Mouse (Mus musculus) granulocyte monocyte progenitor cell, adult 5-6 weeks (primary cell): ENCODE results near the gene Lingo3. TPM values are rescaled to one million over a fixed set of nuclear protein-coding genes. Genes with fewer than 3 reads are reported as not detected.
A peak's percentile ranks its signal among the peaks of the same experiment; 100 is the strongest.
"Not testable (repeated sequence)": the region's sequence is repeated elsewhere in the genome, so short reads cannot be mapped to it uniquely, and the experiment has no call there.

Source experiments
- ATAC-seq: replicated peaks from 2 replicates; pipeline ENCODE4 v1.8.0; 2016; ENCODE audit warnings: mild to moderate bottlenecking, moderate TSS enrichment, inconsistent platforms; ENCODE audit not compliant: poor library complexity, severe bottlenecking
- total RNA-seq, 2 experiments: library from RNA; stranded (forward) in 1 of 2; stranded (reverse) in 1 of 2; fragments of 200-712, 200-1000 nt in 1 of 2; fragments of >200 nt in 1 of 2; fragmentation: Nextera tagmentation in 1 of 2; gene quantifications; 2 replicates each; pipeline ENCODE4 v1.2.3; 2014 to 2017

Lingo3 gene
- total RNA-seq, 2 experiments from 2014 or later = 0.15 TPM; not detected in 1

DNA sequence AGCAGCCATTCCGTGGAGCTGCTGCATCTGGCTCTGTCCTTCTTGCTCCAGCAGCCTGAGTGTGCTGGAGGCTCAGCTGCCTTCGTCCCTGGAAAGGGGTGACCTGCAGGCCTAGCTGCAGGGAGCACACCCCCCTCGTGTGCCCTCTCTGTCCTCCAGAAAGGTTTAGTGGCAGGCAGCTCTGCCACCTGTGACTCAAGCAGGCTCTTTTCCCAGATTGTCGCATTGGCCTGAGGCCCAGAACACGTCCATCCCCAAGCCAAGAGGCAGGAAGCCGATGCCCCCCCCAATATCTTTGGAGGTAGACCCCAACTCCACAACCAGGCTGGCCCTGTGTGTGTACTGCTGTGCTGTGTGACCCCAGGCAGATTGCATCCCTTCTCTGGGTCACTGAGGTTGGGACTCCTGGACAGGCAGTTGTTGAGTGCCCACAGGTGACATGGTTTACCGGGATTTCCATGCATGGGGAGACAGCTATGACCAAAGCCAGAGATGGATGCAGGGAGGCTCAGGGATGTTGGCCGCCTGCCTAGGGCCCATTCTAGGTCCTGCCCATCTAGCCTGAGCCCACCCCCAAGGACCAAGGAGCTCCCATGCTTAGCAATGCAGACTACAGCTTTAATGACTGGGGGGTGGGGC, 1.3 kb upstream of the Lingo3 start:
- ATAC-seq = no peak

DNA sequence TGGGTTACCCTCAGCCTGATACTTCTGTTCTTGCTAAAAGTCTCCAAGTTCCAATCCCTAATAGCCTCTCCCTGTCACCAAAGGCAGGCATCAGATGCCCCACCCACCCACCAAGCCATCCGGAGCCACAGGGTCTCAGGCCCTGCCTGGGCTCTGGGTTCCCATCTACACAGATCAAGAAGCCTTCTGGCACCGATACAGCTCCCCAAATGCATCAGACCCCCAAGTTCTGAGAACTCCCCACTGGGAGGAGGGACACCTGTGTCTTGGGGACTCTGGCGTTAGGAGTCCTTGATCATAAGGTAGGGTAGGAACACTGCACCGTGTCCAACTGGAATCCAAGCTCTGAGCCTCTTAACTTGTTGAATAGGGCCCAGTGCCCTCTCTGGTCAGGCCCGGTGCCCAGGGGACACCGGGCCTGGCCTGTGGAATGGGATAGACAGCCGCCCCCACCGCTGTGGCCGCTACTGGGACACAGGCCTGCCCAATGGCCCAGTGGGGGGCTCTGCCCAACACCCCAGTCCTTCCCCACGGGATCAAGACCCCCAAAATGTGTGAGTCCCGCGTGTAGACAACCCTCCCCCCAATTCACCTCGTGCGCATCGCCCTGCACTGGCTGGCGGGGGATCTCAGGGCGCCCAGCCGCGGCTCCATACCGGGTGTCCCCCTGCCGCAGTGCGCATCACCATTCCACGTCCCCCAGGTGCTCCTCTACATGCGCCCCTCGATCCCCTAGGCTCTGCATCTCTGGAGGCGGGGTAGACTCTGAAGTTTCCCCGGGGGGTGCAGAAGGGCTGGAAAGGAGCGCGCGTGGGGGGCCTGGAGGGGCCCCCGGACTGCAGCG, 530 bp downstream of the Lingo3 start:
- no peak for ATAC-seq

DNA sequence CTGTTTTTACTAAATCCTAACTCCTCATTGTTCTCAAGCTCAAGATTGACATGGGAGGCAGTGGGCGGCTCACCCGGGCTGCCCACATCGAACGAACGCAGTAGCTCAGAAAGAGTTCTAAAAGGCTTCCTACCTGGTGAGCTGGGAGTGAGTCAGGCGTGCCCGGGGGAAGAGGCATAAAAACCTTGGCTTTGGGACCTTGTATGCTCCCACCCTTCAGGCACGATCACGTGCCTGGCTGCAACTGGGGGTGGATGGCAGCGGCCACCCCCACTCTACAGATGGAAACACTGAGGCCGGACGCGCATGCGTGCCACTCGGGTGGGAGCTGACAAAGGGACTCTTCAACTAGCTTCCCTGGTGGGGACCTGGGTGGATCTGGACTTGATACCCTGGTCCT, 1.5 kb downstream of the Lingo3 start:
- ATAC-seq = no peak

DNA sequence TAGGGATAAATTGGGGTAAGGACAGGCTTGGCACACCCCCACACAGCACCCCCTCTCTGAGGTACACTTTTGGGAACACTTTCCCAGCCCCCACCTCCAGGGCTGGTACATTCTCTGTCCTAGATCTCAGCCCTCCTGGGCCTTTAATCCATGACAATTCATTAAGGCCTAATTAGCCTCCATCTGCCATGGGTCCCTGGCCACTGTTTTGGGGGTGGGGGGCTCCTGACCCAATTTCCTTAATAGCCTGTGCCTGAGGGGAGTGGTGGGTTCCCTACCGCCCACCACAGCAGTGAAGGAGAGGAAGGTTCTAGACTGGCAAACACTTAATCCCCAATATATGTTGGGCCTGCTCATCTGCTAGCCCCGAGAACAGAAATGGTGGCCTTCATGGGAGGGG, 2.2 kb downstream of the Lingo3 start:
- no peak for ATAC-seq

DNA sequence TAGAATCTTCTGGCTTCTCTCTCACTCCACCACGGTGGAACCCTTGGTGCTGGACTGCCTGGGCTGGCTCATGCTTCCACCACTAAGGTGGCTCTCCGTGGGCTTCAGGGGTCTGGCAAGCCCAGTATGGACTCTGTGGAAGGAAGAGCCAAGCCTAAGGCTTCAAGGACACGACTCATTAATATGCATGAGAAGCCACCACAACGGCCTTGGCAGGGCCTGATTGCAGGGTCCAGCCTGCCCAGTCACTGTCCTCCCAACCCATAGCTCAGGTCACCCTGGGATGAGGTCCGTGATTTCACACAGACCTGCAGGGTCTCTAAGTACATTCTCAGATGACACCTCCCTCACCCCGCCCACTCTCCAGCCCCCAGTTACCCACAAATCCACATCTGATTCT, 4.0 kb downstream of the Lingo3 start:
- ATAC-seq = no peak

DNA sequence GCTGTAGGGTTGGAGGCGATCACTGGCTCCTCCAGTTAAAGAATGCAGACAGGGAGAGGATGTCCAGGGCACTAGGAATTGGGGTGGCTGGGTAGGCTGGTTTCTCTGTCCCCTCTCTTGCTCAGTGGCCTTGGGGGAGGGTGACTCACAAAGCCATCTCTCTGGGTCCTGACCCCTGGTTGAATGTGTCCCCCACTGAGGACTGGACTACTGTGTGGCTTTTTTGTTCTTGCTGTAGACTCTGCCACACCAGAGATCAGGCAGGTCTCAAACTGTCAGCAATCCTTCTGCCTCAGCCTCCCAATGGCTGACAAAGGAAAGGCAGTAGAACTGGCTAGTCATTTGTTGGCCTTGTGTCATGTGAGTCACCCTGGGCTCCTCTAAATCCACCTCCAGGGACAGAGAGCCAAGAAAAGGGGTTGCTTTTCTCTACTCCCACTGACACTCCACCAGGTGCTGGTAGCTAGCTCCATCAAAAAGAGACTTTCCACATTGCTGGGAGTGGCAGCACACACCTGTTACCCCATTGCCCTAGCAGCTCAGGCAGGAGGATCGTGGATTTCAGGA, 5.4 kb downstream of the Lingo3 start:
- no peak for ATAC-seq

DNA sequence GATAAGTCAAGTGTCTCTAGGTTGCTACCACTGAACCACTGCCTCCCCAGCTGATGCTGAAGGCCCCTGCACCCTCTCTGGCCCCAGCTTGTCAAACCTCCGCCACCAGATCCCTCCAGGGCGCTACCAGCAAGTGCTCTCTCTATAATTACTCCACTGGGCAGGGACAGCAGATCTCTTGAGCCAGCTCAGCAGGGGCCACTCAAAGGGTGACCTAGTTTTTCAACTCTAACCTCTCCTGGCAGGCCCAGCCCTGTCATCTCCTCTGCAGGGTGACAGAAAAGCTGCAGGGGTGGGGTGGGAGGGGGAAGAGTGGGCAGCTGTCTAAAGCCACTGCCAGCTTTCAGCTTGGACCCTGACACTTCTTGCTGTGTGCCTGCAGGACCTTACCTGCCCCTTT, 6.0 kb downstream of the Lingo3 start:
- no peak for ATAC-seq

DNA sequence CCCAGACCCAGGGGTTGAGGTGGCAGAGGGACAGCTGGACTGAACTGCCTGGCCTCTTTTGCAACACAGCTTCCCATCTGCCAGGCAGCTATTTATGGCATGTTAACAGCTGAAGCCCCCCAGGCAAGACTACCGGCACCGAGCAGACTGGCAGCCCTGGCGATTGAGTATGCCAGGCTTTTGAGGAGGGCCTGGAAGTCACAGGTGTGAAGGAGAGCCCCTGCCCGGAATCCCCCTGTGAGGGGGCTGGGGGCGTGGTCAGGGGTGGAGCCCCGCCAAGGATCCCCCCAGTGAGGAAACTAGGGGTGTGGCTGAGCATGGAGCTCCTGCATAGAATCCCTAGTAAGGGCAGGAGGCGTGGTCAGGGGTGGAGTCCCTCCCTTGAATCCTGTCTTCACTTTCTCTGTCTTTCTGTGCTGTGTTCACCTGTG, 6.9 kb downstream of the Lingo3 start:
- peak; percentile 29 for ATAC-seq

DNA sequence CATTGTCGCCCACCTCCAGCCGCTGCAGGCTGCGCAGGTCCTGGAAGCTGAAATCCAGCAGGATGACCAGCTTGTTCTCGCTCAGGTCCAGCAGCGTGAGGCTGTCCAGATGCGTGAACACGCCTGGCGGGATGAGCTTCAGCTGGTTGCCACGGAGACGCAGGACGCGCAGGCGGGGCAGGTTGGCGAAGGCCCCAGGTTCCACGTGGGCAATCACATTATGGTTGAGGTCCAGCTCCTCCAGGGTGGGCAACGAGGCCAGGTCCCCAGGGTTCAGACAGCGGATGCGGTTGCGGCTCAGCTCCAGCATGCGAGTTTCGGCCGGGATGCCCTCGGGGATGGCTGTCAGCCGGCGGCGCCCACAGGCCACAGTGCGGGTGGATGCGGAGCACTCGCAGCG, 8.2 kb downstream of the Lingo3 start:
- ATAC-seq = no peak

DNA sequence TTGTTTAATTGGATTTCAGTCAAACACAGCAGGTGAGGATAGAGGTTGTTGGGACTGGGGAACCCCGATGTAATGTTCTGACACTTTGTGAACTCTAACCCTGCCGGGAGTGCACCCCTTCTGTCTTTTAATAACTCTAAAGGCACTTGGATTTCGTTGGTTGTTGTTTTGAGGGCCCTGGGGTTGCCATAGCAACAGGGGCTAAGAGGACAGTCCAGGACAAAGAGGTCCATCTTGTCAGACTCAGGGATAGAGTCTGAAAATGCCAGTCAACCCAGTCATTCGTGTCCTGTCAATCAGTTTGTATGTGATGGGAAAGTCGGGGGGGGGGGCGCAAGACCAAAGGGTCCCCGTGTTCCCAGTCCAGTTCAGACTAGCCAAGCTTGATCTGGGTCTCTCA, 11.0 kb downstream of the Lingo3 start:
- ATAC-seq = no peak

DNA sequence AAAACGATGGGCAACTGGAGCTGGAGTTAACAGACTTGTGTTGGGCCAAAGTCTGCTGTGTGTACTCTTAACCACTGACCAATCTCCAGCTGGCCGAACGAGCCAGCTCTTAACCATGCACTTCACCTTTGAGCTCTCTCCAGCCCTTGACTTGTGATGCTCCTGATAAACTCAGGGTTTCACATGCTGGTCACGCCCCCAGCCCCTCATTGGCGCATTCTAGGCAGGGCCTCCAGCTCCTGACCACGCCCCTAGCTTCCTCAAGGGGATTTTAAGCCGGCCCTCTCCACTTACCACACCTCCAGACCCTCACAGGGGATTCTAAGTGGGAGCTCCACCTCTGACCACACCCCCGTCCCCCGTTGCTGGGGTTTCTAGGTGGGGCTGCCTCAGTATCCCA, 12.7 kb downstream of the Lingo3 start:
- peak; percentile 45 for ATAC-seq

DNA sequence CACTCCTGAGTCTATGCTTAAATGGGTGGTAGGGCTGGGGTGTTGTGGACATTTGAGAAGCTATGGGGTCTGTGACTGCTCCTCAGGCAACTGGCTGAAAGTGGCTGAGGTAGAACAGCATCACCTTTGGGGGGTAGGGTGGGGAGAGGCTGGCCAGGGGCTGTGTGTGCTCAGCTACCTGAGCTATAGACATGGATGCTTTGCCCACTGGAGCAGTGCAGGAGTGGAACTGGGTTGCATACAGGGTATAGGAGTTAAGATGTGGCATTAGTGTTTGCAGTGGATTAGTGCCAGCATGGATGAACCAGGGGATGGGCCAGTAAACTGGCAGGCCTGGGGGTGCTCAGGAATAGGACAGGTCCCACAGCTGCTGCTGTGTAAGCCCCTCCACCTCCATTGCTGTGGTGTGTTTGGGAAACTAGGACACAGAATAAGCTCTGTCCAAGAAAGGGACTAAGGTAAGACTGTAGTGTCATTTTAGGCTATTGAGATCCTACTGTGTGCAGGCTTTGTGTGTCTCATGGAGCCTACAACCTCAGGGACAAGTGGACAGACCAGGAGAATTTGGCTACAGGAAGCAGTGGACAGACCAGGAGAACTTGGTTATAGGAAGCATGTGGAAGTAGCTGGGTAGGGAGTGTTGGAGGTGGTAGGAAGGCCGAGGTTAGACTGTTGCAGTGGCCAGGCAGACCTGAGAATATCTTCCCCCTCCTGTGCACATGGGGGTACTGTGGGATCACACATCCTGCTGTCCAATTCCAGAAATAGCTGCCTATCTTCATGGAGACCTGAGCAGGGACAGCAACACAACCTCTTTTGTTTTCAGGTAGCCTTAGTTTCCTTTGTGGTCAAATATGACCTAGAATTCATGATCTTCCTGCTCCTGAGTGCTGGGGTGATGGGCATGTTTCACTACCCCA, 14.2 kb downstream of the Lingo3 start:
- ATAC-seq = no peak

DNA sequence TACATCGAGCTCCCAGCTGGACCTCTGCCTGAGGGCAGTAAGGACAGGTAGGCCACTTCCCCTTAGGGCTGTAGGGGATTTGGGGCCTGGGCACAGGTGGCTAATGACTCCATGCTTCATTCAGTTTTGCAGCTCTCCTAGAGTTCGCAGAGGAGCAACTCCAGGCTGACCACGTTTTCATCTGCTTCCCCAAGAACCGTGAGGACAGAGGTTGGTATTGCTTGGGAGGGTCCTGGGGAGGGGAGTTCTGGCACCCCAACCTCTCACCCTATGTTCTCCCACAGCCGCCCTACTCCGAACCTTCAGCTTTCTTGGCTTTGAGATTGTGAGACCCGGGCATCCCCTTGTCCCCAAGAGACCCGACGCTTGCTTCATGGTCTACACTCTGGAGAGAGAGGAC, 15.3 kb downstream of the Lingo3 start:
- not testable (repeated sequence) for ATAC-seq

DNA sequence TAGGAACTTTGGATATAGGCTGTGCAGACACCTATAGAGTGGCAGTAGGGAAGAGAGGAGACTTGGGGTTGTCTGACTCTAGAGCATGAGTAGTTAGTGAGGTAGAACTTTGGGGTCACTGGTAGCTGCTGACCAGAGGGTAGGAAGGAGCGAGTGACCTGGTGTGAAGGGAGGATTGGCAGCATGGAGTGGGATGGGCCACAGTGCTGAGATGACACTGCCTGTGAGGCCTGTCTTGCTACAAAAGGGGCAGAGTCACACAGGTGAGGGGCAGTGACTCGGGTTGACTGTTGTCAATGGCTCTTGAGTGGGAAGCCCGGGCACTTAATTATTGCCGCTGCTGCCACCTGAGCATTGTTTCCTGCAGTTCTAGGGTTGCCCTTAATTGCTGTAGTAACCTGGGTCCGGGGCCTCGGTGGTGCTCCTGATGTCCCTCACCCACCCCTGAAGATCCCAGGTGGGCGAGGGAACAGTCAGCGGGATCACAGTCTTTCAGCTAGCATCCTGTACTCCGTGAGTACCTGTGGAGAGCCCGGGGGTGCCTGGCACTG, 15.9 kb downstream of the Lingo3 start:
- no peak for ATAC-seq

DNA sequence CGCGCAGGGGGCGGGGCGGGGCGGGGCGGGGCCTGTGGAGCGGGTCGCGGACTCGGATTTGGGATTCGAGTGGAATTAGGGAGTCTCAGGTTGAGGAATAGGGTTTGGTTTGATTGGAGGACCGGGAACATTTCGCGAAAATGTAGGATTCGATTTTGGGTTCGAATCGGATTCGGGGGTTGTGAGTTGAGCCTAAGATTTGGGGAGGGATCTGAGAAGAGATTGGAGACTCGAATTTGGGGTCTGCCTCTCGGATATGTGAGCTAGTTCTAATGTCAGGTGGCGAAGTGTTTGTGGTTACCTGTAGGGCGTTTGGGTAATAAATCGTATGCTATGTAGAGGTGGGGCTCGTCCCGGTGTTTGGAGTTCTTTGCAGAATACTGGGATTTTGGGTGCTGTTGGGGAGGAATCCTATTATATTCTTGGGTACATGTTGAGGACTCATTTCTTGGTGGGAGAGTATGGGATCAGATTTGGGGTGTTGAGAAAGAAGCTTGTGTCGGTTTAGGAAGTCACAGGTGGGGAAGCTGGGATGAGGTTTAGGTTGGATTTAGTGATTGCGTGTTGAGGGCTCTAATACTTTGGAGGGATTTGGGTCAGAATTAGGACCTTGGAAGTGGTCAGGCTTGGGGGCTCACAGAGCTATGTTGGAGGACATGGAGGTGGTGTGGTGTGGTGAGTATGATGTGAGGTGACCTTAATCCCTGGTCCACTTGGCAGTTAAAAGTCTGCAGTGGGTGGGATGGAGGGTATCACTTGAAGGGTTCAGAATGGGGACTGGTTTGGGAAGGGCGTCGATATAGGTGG, 16.6 kb downstream of the Lingo3 start:
- ATAC-seq = no peak

DNA sequence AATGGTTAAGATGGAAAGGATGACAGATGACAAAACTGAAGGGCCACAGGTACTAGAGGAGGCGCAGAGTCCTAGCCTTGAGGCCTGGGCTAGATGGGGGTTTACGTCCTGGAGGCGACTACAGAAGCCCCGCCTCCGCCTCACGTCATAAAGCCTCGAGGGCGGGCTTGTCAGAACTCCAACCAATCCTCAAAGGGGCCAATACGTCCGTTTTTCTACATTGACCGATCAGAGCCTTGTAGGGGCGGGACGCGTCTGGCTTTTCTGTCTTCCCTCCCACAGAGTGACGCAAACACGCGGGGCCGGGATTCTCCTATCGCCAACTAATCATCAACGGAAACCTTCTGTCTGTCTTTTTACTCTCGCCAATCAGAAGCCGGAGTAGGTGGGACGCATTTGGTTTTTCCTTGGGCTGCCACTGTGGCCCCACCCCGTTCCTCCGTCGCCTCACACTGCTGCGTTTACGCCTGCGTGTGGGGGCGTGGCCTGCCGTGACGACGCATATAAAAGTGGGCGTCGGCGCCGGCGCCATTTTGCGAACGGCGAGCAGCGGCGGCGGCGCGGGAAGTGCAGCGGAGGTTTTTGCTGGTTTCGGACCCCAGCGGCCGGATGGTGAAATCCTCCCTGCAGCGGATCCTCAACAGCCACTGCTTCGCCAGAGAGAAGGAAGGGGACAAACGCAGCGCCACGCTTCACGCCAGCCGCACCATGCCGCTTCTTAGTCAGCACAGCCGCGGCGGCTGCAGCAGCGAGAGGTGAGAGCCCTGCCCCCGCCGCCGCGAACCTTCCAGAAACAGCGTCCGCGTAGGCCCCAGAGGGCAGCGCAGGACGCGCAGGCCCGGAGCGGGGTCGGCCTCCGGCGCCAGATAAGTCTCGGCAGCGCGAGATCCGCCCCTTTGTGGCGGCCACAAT, 17.4 kb downstream of the Lingo3 start, which contains the start of gene Oaz1:
TSS of gene Oaz1 (plus strand) at position 506 of the 912 bp plus-strand sequence.
- peak; percentile 79 for ATAC-seq

DNA sequence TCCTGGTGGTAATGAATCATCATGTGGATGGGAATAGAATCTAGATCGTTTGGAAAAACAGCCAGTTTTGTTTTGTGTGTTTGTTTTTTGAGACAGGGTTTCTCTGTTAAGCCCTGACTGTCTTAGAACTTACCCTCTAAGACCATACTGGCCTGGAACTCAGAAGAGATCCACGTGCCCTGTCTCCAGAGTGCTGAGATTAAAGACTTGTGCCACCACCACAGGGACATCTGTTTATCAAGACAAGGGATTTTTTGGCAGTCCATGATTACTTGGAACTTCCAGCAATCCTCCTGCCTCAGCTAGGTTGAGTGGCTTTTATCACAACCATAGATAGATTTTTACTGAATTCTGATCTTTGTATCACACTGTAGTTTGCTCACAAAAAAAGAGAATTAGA, 19.0 kb downstream of the Lingo3 start:
- no peak for ATAC-seq
